Mouse (Mus musculus) adrenal gland, adult 18-20 months (tissue): Measurements from ENCODE around the gene Selenbp2. TPM values are rescaled to one million over a fixed set of nuclear protein-coding genes. Genes with fewer than 3 reads are reported as not detected.
"Not testable (repeated sequence)": the region's sequence is repeated elsewhere in the genome, so short reads cannot be mapped to it uniquely, and the experiment has no call there.

Experiments used
- DNase-seq, 2 experiments: peaks; one replicate each; pipeline ENCODE4 v3.0.0; 2021 to 2022; ENCODE audit warnings: low spot score in 2 of 2
- long read RNA-seq, 2 experiments: library from polyadenylated mRNA; stranded (forward); transcript quantifications; one replicate each; pipeline ENCODE4 v2.0.0; 2021
- total RNA-seq, 2 experiments: library from RNA; stranded (reverse); gene quantifications; 1 replicate in 1 of 2; 2 replicates in 1 of 2; pipeline ENCODE4 v1.2.3; 2021

Selenbp2 gene
- 1 to 10 TPM; 7.0 to 7.2 TPM for total RNA-seq
- long read RNA-seq, experiment 1: 0 reads
- long read RNA-seq, experiment 2: 0 reads

DNA sequence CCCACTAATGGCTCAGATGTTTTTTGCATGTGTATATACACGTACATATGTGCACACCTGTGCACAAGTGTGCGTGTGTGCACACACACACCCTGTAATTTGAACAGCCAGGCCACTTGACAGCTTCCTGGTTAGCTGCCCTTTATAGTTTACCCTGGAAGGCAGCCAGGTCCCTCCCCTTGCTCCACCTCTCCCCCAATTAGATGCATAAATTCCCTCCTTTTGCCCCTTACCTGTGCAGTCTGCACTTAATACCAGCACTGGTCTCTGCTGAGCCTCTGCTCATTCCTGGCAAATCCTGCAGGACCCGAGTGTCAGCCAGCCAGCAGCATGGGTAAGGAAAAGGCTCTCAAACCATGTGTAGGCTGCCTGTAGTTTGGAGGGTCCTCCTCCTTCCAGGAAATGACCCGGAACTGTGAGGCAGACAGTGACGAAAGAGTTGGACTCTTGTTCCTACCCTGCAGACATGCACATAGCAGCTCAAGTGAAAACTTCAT lies at the start of gene Selenbp2:
Gene Selenbp2 (plus strand): TSS at position 228 of the 497 bp plus-strand sequence.
- no peak for DNase-seq

DNA sequence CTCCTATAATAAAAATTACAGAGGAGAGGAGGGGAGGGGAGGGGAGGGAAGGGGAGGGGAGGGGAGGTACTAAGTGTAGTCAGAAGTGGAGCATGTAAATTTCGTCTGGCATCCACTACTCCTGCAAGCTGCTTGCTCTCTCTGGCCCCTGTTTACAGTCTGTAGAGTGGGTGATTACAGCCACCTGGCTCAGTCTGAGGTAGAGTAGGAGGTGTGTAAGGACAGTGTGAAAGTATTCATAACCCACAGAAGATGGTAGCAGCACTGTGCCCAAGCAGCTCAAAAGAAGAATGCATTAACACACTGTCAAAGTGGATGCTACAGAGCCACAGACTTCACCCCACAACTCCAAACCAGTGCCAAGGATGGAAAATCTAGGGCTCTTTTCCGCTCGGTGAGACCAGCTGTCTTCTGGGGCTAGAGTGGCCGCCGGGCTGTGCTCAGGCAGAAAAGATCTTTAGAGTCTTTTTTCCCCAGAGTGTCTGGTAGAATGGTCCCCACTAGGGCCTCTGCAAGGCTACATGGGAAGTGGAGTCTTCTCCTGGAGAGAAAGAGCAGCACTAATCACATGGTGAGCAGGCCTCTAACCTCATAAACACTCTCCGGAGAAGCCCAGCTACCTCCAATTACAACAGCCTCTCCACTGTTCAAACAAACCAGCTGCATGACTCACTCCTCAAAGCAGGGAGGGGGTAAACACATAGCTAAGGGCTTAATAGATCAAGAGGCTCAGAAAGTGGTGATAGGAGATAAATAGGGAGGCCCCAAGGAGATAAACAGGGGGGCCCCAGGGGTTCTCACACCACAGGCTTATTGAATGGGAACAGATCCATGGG lies 44.4 kb upstream of the Selenbp2 start:
- DNase-seq: peak in 1 of 2 experiments; percentile 26

DNA sequence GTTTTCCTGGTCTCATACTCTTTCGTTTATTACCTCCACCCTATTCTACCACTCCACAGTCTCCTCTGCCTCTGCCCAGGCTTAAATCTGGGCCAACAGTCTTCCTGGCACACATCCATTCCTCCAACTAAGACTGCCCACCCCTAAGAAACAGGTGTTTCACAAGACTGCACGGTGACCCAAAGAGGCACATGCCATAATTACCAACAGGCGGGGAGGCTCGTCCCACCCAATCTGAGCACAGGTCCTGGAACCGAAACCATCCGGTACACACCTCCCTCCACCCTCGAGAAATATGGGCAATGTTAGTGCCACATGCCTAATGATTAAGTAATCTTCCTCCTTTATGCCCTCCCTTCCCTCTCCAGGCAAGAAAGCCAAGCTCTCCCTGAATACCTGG lies 42.9 kb upstream of the Selenbp2 start:
- no peak for DNase-seq

DNA sequence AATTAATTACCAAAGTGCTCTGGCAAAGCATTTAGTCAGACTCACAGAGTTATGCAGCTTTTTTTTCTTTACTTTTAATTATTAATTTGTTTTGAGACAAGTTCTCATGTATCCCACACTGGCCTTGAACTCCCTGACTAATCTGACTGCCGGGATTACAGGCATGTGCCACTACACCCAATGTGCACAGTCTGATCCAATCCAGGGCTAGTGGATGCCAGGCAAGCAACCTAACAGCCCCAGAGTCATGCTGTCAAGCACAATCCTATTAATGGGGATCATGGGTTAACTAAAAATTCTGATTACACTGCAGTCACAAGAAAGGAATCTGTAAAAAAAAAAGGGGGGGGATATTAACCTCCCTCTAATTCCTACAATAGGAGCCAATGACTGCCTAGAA lies 39.4 kb upstream of the Selenbp2 start:
- not testable (repeated sequence) for DNase-seq

DNA sequence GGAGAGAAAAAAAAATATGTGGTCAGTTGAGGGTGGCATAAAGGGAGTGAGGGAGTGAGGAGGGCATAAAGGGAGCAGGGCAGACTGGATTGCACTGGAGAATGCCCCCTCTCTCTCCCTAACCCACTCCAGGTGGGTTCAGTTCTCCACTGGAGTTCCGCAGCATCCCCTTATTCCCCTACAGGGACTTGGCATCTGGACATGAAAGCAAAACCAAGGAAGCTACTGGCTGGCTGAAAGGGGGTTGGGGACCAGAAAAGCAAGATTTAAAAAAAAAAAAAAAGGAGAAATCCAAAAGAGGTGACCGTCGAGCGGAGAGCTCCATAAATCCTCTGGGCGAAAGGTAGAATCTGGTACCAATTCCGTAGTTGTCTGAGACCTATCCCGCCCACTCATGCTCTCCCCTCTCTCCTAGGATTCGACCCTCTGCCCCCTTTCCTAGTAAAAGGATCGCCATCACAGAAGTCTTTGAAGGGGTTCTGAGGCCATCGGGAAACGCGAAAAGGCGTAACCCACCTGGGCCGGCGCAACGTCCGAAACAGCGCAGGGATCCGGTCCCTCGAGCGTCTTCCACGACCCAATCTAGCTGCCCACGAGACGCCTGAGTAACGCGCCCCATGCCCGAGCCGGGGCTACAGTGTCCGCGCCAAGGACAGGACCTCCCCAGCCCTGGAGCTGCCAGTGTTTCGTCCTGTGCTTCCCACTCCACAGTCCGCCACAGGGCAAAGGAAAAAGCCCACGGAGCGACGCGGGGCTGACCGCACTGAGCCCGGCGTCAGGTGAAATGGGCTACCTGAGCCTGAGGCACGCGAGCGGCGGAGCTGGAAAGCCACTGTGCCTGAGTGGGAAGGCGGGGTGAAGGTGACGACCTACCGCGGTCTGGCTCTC lies 35.3 kb upstream of the Selenbp2 start:
- DNase-seq: not testable (repeated sequence)

DNA sequence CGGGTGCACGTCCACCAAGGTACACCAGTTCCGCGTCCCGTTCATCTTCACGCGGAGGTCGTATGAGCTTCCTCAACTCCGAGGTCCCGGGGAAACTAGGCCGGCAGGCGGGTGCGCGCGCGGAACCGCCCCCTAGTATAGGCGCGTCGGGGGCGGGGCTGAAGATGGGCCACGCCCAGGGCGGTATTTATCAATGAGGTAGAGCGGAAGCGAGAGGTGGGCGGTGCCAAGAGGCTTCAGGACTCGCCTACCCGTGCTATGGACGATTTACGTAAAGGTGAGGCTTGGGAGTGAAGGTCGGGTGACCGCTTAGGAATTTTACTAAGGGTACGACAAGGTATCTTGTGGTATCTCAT lies 34.6 kb upstream of the Selenbp2 start, which contains the start of gene Tuft1:
Gene Tuft1 (minus strand): TSS at position 133 of the 356 bp plus-strand sequence.
- peak; percentile 77 to 81 for DNase-seq

DNA sequence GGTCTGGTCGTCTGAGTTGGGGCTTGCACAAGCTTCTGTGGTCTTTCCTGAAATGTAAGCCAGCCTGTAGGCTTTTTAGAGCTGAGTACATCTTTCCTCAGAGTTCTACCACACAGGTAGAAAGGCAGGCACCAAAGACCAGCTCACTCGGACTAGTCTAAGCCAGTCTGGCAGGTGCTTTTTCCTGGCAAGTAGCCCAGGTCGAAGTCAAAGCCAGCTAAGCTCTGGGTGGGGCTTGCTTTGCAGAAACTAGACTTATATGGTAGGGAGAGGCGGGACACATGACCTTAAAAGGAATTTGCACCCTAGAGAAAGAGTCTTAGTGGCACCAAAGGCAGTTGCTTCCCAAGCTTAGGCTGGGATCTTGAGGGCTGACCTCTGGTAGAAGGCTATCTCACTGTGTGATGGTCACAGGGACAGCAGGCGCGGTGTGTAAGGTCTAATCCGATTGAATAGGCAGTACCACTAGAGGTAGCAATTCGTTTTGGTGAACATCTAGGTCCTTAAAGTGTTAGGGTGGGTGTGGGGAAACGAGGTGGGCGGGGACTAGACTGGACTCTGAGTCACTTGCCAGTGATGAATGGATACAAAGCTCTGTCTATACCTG lies 34.1 kb upstream of the Selenbp2 start:
- DNase-seq: not testable (repeated sequence)

DNA sequence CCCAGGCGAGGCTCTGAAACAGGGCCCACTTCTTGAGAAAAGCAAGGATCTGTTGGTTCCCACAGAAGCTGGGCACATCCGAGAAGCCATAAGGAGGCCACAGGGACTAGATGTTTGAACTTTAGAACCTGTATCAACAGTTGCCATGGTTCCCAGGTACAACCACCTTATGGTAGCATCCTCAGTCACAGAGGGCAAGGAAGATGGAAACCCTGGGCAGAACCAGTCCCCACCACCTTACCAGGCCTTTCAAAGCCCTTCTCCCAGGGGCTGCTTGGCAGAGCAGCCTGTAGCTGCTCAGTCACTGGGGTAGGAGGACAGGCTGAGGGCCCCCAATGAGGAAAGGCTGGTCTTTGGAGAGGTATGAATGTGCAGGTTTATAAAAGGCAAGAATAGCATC lies 32.5 kb upstream of the Selenbp2 start:
- not testable (repeated sequence) for DNase-seq

DNA sequence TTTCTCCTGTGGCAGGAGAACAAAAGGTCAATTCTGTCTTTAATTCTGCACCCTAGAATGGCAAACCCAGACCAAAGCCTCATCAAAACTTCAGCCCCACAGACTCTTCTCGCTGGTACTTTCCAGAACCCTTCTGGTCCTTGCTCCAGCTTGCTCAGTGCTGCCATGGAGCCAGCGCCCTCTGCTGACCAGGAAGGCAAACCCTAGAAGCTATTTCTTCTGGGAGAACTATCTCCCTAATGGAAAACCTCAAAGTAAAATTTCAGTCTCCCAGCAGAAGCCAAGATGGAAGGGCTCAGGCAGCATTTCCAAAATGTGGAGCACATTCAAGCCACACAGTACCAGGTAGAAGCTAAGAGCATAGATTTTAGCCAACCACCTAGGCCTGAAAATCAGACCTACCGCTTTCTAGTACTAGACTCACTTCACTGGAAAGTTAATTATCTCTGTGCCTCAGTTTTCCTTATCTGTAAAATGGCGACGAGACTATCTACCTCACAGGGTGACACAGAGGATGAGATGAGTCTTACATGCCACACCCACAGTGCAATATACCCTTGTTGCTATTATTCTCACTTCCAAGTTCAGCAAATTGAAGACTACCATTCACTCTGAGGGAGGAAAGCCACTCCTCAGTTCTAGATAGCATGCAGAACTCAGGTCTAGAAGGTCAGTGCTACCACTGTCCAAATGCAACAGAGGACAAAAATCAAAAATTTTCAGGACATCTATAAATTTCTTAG lies 28.1 kb upstream of the Selenbp2 start:
- DNase-seq: not testable (repeated sequence)

DNA sequence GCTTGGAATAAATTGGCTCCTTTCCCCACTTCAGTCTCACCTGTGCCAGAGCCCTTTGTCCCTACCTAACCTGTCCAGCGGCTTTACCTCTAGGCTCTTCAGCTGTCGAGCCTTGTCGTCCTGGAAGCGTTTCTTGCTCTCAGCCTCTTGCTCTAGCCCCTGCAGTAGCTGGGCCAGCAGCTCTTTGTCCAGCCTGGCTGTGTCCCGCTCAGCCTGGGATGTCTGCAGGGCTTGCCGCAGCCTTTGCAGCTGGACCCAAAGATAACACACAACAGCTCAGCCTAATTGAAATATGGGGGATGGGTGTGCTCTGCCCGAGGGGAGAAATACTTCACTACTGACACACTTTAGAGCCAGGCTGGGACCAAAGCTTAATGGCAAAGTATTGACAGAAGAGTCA lies 27.5 kb upstream of the Selenbp2 start:
- not testable (repeated sequence) for DNase-seq

DNA sequence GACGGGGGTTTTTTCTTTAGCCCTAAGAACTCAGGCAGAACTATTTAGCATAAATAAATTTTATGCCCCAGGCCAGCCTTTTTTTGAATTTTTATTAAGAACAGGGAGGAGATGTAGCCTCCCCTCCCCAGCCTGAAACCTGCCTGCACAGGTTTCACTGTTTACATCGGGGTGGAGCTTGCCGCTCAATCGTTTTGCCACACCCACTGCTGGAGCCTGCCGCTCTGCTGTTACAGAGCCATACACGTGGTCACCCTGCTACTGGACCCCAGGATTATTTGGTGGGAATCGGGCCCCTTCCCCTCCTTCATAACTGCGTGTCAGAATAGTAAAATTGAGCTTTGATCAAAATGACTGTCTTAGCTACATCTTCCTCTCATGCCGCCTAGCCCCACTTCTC lies 18.3 kb upstream of the Selenbp2 start:
- not testable (repeated sequence) for DNase-seq

DNA sequence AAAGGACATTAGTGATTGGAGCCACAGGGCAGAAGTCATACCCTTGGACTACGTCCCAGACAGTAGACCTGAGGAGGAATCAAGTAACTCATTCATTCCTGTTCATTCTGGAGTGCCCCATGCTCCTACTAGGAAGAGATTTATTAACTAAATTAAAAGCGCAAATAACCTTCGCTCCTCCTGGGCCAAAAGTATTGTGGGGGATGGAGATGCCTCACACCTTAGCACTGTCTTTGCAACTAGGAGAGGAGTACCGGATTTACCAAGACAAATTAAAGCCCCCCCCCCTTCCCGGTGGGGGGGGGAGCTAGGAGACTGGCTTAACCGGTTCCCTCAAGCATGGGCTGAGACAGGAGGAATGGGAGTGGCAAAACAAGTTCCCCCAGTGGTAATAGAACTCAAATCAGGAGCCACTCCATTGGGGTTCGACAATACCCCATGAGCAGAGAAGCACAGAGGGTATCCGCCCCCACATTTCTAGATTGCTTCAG lies 14.0 kb upstream of the Selenbp2 start:
- no peak for DNase-seq

DNA sequence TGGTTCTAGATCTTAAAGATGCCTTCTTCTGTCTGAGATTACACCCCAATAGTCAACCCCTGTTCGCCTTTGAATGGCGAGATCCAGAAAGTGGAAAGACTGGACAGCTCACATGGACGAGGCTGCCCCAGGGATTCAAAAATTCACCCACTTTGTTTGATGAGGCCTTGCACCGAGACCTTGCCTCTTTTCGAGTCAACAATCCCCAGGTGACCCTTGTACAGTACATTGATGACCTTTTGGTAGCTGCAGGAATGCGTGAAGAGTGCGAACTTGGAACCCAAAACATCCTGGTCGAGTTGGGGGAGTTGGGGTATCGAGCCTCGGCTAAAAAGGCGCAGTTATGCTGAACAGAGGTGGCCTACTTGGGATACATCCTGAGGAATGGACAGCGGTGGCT lies 13.3 kb upstream of the Selenbp2 start:
- DNase-seq: not testable (repeated sequence)

DNA sequence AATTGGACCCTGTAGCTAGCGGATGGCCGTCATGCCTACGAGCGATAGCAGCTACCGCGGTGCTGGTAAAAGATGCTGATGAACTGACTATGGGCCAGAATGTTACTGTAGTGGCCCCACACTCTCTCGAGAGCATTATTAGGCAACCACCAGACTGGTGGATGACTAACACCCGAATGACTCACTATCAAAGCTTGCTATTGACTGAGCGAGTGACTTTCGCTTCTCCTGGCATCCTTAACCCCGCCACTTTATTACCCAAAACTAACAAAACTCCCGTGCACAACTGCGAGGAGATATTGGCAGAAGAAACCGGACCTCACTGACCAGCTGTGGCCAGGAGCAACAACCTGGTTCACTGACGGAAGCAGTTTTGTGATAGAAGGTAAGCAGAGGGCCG lies 12.6 kb upstream of the Selenbp2 start:
- DNase-seq: no peak

DNA sequence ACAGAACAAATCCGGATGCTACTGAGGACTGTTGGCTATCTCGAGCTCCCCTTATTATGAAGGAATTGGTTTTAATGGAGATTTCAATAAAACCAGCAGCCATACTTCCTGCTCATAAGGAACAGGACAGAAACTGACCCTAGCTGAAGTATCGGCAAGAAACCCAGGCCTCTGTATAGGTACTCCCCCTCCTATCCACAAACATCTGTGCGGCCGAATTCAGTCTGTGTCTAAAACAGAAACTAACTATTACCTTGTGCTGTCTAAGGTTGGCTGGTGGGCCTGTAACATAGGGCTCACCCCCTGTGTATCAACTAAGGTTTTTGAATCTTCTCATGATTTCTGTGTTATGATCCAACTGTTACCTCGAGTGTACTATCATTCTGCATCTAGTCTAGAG lies 9.7 kb upstream of the Selenbp2 start:
- no peak for DNase-seq

DNA sequence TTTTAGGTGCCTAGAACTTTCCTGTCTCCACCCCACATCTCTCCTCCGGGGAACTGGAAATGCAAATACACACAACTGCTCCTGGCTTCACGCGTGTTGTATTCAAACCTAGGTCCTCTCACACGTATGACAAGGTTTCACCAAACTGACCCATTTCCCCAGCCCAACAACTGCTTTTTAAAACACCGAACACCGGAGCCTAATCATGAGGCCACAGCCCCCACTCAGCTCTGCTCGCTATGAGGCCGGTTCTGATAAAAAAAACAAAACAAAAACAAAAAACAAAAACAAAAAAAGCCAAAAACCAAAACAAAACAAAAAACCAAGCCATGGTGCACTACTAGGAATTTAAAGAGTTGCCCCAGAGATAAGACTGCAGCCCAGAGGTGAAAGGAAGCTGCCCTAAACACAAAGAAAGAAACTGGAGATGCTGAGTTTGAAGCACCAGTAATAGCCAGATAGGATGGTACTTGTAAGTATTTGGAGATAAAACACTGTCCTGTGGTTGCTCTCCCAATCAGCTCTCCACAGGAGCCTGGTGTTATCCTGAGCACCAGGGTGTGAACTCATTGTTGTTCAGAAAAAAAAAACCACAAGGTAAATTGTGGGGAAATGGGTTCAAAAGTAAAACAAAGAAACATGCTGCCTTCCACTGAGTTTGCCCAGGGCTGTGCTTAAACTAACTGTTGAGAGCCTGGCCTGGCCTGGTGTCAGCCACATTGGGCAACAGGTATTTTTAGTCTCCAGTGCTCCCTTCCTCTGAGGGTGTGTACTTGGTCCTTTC lies 7.2 kb upstream of the Selenbp2 start:
- DNase-seq: not testable (repeated sequence)

DNA sequence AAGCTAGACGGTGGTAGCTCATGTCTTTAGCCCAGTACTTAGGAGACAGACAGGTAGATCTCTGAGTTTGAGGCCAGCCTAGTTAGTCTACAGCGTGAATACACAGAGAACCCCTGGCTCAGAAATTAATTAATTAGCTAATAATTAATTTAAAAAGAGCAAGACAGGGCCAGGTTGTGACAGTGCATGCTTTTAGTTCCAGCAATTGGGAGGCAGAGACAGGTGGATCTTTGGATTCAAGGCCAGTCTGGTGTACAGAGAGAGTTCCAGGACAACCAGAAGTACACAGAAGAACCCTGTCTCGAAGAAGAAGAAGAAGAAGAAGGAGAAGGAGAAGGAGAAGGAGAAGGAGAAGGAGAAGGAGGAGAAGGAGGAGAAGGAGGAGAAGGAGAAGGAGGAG lies 4.7 kb upstream of the Selenbp2 start:
- DNase-seq: not testable (repeated sequence)

DNA sequence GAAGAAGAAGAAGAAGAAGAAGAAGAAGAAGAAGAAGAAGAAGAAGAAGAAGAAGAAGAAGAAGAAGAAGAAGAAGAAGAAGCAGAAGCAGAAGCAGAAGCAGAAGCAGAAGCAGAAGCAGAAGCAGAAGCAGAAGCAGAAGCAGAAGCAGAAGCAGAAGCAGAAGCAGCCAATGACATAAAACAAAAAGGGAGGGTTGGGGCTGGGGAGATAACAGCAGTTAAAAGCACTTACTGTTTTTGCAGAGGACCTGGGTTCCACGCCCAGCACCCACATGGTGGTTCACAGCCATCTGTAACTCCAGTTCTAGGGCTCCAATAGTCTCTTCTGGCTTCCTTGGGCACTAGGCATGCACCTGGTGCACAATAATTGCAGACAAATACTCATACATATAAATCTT lies 4.2 kb upstream of the Selenbp2 start:
- DNase-seq: not testable (repeated sequence)

DNA sequence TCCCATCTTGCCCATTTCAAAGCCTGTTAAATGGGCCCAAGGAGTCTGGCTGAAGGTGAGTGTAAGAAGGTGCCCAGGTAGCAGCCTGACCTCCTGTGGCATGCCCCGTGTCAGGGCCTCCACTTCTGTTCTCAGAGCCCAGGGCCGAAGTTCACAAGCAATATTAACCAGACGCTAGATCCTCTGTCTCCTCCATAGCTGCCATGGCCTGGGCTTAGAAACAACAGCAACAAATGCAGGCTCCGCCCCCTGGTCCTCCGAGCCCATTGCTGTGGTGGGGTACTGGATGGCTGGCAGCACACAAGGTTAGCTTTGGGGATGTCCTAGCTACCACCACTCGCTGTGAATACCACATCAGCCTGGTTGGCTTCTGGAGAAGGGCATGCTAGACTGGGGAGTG lies 3.2 kb upstream of the Selenbp2 start:
- not testable (repeated sequence) for DNase-seq
